In genomic region chr1:36194482-36194881, GRCm38 (mm10) we compare ENCODE assay signal across 22 mouse cellular contexts.
"Had no signal": no experiment of that assay in that cellular context is flagged by ENCODE, and none has a peak within 500 bp of the region (broad histone marks: within the 10 kb centered on the region; RNA-seq: fewer than 3 reads in every experiment).

No protein-coding gene starts in this region.

- H3K27ac ChIP-seq: liver, embryonic 15.5 days; lung, embryonic 15.5 days; macrophage; midbrain, embryonic 13.5 days; midbrain, embryonic 15.5 days; neural tube, embryonic 13.5 days; neural tube, embryonic 15.5 days had no signal

- H3K4me3 ChIP-seq: liver, embryonic 15.5 days; lung, embryonic 15.5 days; megakaryocyte, embryonic 14.5 days; midbrain, embryonic 13.5 days; midbrain, embryonic 15.5 days; myocyte; neural tube, embryonic 13.5 days; neural tube, embryonic 15.5 days had no signal

- DNase-seq: liver, postnatal 0 days; lung, adult 2 months; lung, postnatal 14 days; lung, postnatal 36 days; retina, postnatal 1 day; right cerebral cortex, adult 18-20 months; right cerebral cortex, postnatal 25 days; right cerebral cortex, postnatal 4 days; spleen, adult 18-20 months; thymus, adult 18-20 months; thymus, postnatal 14 days; thymus, postnatal 36 days had no signal

- ATAC-seq: liver, postnatal 0 days; lung, postnatal 0 days; midbrain, embryonic 13.5 days; midbrain, embryonic 15.5 days had no signal
